Mouse (Mus musculus) retina, postnatal 7 days (tissue): ENCODE data around the gene Trmt10c.
"Not testable (repeated sequence)": the region's sequence is repeated elsewhere in the genome, so short reads cannot be mapped to it uniquely, and the experiment has no call there.

ENCODE experiments used
- DNase-seq: peaks from one replicate; pipeline ENCODE4 v3.0.0-alpha.2; 2012; ENCODE audit warnings: low read depth, low spot score

Gene Trmt10c

DNA sequence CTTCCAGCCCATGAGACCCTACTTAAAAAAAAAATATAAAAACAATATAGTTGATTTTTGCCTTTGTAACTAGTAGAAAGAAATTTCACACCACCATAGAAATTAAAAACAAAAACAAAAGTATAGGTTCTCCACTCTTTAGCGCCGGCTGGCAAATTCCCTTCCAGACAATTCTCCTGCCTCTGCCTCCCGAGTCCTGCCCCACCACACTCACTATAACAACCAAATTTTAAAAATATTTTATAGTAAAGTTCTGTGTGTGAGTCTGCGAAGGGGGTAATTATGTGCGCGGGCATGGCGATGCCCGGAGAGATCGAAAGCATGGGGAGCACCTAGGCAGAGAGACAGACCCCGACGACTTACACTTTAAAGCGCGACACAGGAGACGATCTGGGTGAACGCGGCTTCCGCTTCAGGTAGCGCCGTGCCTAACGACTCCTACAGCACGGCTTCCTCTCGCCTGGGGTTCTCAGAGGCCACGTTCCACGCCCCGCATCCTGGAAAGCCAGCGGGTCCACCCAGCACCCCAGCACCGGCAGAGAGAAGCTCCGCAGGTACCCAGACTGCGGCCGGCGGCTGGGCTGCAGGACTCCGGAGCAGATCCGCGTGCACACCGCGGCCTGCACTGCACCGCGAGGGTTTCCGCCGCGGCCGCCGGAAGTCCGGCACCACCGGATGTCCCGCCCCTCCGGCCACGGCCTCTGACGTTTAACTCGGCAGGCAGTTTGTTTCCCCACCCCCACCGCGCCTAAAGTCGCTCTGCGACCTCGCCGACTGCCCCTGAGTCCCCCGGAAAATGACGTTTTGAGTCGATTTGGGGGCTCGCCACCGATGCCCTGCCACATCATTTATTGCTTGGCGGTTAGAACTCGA, at the start of gene Trmt10c:
Gene Trmt10c (minus strand): TSS at position 682 of the 873 bp plus-strand sequence.
- peak; percentile 87 for DNase-seq

DNA sequence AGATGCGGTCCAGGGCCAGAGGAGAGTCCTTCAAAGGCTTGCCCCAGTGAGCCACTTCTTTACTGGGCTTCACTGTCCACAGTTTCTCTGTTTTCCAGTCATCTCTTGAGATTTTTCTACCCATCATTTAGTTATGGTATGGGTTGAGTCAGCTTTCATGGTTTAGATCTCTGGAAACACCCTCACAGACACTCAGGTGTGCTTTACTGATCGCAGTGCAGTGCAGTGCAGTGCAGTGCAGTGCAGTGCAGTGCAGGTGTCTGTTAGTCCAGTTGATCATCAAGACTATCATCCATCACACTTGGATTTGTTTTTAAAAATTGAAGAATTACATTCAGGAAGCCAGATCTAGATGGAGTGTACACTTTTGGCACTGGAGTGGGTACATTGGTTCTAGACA, 48.7 kb upstream of the Trmt10c start:
- no peak for DNase-seq

DNA sequence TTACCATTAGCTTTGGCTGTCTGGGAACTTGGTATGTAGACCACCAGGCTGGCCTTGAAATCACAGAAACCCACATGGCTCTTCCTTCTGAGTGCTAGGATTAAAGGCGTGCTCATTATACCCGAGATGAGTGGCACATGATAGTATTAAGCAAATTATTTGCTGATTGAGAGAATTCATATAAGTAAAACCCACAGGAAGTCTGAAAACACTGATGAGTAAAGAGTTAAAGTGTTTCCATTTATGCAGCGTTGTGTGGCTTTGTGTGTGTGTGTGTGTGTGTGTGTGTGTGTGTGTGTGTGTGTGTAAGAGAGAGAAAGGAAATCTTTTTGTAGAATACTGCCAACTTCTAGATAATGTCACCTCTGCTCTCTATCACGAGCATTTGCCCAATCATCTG, 44.1 kb upstream of the Trmt10c start:
- no peak for DNase-seq

- no peak for DNase-seq
These were observed 41.8 kb upstream of the Trmt10c start for GRCm38 (mm10) chr16:56079419-56079818.

DNA sequence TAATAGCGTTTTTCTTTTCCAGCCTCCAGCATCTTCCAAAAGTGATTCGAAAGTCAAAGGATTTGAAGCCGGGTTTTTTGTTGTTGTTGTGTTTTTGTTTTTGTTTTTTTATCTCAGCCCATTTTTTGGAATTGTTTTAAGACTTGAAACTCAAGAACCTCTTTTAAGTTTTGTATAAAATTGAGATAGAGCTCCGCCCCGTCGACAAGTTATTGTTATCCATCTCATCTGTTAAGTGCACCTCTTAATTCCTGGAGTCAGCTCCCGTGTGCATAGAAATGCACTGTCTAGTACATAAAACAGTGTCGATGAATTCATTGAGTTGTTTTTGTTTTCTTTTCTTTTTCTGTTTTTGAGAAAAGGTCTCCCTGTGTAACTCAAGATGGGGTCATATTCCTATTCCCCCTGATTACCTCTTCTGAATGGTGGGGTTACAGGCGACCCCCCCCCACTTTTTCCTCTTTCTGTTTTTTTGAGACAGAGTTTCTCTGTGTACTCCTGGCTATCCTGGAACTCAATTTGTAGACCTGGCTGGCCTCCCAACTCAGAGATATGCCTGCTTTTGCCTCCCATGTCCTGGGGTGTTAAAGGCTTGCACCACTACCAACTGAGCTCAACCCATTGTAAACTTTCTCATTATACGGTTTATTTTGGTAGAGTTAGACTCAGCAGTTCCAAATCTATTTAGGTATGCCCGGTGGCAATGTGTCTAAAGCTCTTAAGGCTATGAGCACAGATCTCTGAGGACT, 38.7 kb upstream of the Trmt10c start:
- no peak for DNase-seq

DNA sequence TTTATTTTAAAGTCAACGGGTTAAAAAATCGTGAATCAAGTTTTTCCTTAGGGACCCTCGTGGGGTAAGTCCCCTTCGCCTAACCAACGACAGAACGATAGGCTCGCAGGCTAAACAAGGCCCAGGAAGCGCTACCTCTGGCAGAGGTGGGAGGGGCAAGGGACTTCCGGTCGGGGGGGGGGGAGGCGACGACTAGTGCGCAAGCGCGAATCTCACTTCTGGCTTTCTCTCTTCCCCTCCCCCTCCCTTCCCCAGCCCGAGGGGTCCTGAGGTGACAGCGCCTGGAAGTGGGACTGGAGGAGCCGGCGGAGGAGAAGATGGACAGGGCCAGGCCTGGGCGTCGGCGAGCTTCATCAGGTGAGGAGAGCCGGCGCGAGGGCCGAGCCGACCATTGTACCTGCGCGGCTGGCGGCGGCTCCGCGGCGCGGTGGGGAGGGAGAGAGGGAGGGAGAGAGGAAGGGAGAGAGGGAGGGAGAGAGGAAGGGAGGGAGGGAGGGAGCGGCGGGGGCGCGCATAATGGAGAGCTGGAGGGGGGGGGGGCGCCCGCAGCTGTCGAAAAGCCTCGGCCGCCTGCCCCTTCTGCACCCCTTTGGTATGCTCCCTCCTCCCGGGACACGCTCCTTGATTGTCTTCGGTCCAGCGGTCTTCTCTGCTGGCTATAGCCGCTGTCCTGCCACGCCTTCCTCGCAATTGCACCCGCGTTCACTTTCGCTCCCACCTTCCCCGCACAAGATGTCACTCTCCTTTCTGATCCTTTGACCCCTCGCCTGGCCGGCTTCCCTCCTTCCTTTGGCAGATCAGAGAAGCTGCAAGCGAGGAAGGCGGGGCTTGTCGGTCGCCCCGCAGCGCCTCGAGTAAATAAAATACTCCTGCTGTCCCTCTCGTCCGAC, 37.8 kb upstream of the Trmt10c start:
- peak; percentile 87 for DNase-seq

DNA sequence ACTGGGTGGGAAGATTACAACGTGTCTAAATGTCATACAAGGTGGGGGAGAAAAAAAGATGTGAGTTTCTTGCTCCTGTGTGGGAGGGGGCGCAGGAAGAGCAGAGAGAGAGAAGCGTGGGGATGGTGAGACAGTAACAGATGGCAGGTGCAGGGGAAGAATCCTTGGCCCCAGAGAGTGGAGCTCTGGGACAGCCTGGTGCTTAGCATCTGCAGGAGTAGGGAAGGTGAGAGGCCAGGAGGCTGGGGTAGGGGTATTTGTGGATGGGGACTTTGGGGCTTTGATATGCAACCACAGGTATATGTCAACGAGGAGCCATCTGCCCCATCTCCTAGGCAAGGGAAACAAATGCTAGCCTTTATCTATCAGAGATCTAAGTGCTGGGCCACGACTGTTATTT, 36.9 kb upstream of the Trmt10c start:
- no peak for DNase-seq

DNA sequence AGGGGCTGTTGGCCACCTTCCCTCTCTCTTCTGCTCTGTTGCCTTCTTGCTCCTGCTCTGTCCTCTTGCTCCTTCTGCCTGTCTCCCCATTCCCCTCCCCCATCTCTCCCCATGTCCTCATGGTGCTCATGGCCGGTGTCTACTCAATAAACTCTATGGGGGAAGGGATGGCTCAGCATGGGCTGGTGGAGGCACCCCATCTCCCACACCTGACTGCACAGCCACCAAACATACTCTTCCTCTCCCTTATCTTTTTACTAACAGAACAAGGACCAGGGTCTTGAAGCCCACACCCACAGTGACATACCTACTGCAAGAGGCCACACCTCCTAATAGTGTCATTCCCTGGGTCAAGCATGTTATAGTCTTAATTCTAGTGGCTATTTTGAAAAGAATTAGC, 36.5 kb upstream of the Trmt10c start:
- DNase-seq, result no peak

GRCm38 (mm10) chr16:56073150-56073549, 35.5 kb upstream of the Trmt10c start:
- not testable (repeated sequence) for DNase-seq

- DNase-seq, result no peak
These were observed 34.9 kb upstream of the Trmt10c start for GRCm38 (mm10) chr16:56072533-56072932.

DNA sequence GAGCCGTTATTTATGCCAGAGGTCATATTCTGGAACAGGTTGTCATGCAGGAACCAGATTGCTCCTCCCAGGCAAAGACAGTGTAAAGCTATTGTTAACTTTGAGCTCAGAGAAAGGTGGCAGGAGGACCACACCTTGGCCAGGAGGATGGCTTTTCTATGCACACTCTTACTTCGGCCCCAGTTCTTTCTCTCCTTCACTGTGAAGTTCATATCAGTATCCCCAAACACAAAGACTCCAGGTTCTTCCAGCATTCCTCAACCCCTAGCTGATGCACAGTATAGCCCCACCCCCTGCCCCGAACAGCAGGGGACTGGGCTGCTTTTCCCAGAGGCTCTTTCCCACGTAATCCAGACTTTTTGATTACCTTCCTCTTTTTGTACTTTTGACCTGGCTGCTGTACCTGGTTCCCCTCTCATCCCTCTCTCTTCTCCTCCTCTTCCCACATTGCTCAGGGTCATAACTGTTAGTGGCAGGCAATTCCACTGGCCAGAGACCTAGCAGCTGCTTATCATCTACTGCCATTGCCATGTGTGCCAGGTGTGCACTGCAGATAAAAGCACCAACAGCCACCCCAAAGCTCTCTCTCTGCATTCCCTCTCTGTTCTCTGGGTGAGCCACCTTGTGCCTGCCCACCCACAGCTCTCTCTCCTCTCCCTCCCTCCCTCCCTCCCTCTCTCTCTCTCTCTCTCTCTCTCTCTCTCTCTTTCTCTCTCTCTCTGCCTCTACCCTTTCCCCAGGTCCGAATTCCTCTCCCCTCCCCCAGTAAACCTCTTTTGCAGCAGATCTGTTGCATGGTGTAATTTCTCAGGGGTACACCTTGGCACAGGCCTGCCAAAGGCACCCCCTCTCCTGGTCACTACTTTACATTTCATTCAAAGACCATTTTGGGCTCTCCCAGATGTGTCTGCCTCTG, 34.0 kb upstream of the Trmt10c start:
- no peak for DNase-seq

DNA sequence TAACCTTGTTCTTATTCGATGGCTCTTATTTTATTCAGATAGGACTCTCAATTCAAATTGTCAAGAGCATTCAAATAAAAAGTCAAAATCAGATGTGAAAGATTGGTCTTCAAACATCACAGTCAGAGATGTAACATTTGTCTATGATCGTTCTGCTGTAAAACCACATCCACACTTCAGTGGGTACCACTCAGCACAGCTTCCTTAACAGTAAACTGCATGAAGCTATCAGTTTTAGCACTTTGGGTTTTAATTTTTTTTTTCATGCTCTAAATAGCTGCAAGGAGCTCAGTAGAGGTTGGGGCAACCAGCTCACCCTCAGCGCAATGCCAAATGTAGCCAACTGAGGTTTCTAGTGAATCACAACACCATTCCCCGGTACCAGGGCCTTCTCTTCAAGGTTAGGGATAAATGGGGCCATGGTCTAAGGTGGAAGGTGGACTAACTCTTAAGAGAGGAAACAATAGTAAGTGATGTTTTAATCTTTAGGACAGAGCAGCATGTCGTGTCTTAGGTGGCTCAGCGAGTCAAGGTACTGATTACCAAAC, 31.0 kb upstream of the Trmt10c start:
- DNase-seq, result no peak

DNA sequence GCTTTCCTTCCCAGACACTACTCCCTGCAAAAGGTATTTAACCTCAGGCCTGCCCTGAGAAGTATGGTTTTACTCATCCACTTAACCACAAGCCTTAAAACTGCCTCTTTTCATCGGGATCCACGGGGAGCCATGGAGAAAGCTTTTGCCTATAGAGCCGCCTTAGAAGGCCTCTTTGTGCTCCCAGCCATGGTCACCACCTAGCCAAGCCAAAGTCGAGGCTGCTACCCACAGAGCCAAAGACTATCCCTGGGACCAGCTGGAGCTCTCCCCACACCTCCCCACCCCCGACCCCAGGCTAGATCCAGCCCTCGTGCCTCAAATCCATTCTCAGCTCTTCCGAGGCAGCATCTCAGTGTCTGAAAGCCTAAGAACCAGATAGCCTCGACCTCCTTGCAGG, 28.5 kb upstream of the Trmt10c start:
- no peak for DNase-seq

DNA sequence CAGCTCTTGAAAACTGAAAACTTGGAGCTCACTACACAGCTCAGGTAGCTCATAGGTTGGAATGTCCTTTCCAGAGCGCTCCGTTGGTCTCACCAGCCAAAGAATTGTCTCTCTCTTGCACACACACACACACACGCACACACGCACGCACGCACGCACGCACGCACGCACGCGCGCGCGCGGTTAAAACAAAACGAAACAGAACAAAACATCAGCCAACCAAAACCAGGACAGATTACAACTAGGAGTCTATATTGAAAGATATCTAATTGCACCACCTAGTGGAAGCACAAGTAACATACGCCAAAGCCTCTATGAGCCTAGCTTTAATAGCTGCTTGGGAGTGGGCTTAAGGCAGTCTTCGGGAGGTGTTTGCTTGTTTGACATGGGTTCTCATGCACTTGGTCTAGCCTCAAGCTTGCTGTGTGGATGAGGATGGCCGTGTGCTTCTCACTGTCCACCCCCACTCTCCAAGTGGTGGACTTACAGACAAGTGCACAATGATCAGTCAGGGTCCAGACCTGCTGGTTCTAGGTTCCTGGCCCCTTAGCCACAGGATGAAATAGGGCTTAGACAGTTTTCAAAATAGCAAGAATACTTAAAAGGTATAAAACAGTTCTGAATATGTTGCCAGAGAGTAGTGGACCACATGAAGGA, 26.8 kb upstream of the Trmt10c start:
- DNase-seq, result peak; percentile 61

- DNase-seq, result no peak
These were observed 25.4 kb upstream of the Trmt10c start for GRCm38 (mm10) chr16:56062981-56063380.

GRCm38 (mm10) chr16:56061995-56062594, 24.5 kb upstream of the Trmt10c start:
- DNase-seq, result no peak

- DNase-seq, result no peak
These were observed 20.5 kb upstream of the Trmt10c start for GRCm38 (mm10) chr16:56058151-56058550.

DNA sequence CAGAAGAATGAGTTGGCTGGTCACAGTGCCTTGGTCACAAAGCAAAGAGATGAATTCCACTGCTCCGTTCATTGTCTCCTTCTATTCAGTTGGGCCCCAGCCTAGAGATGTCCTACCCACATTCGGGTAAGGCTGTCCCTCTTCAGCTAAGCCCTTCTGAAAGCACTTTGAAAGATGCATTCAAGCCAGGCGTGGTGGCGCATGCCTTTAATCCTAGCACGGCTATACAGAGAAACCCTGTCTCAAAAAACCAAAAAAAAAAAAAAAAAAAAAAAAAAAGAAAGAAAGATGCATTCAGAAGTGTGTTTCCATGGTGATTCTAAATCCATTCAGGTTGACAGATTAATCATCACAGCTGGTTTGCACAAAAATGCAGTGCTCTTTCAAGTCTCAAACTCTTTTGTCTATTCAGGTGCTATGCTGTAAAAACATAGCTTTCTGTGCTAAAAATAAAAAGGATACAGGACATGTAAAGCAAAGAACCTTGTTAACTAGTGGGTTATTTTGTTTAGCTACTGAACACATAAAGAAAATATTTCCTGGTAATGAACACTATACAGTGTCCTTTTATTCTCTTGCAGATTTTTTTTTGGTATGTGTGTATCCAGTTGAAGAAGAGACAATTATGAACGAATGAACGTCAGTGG, 19.4 kb upstream of the Trmt10c start:
- no peak for DNase-seq

GRCm38 (mm10) chr16:56055911-56056310, 18.3 kb upstream of the Trmt10c start:
- no peak for DNase-seq
